Mouse (Mus musculus) midbrain, embryonic 11.5 days (tissue): ENCODE results near the gene Pabpn1. TPM values are rescaled to one million over a fixed set of nuclear protein-coding genes. Genes with fewer than 3 reads are reported as not detected.

ENCODE experiments used
- ATAC-seq: fragments of 200-750 bp; cut with Nextera tagmentation; 2 replicates; pipeline ENCODE4 v1.8.0; 2017; ENCODE audit warnings: moderate TSS enrichment, moderate library complexity; ENCODE audit not compliant: low FRiP score
- DNase-seq: peaks from one replicate; pipeline ENCODE4 v3.0.0; 2015; ENCODE audit warnings: low spot score; ENCODE audit errors: missing footprints
- H3K27ac ChIP-seq: fragments of 300-500 bp; sonication (generic); 2 replicates; pipeline ENCODE4 v1.5.1; 2014; ENCODE audit warnings: low read depth, low read length
- H3K27me3 ChIP-seq: fragments of 300-500 bp; sonication (generic); 2 replicates; pipeline ENCODE4 v1.6.1; 2014; ENCODE audit warnings: mild to moderate bottlenecking, low read length, moderate library complexity, mixed read lengths; ENCODE audit not compliant: control insufficient read depth, insufficient read depth
- H3K36me3 ChIP-seq: fragments of 300-500 bp; sonication (generic); 2 replicates; pipeline ENCODE4 v1.6.1; 2014; ENCODE audit warnings: mild to moderate bottlenecking, low read length, moderate library complexity, mixed read lengths; ENCODE audit not compliant: control insufficient read depth, insufficient read depth
- H3K4me1 ChIP-seq: fragments of 300-500 bp; sonication (generic); 2 replicates; pipeline ENCODE4 v1.6.1; 2014; ENCODE audit warnings: low read length; ENCODE audit not compliant: control insufficient read depth, insufficient read depth
- H3K4me2 ChIP-seq: fragments of 300-500 bp; sonication (generic); 2 replicates; pipeline ENCODE4 v1.6.1; 2014; ENCODE audit warnings: mild to moderate bottlenecking, moderate library complexity
- H3K4me3 ChIP-seq: fragments of 300-500 bp; sonication (generic); 2 replicates; pipeline ENCODE4 v1.5.1; 2014; ENCODE audit warnings: low read depth, low read length
- H3K9ac ChIP-seq: fragments of 300-500 bp; sonication (generic); 2 replicates; pipeline ENCODE4 v1.6.1; 2014; ENCODE audit warnings: low read length
- H3K9me3 ChIP-seq: fragments of 300-500 bp; sonication (generic); 2 replicates; pipeline ENCODE4 v1.6.1; 2016; ENCODE audit warnings: low read length; ENCODE audit not compliant: control insufficient read depth
- WGBS: fragments of 180-500 bp; shearing (Covaris S2); extraction: QIAGEN DNeasy Blood & Tissue Kit; methylation state at CpG from one replicate; pipeline ENCODE4 v1.1.7; 2014; 5-methylcytosine and 5-hydroxymethylcytosine counted together
- polyA plus RNA-seq: library from polyadenylated mRNA; unstranded; fragments of >200 nt; fragmentation: Nextera tagmentation; extraction: Ambion mirVana; gene quantifications from 2 replicates; pipeline ENCODE4 v1.2.1, GENCODE M21; 2014

Pabpn1 gene
- polyA plus RNA-seq, 1 experiment from 2014 or later, result 173 TPM

DNA sequence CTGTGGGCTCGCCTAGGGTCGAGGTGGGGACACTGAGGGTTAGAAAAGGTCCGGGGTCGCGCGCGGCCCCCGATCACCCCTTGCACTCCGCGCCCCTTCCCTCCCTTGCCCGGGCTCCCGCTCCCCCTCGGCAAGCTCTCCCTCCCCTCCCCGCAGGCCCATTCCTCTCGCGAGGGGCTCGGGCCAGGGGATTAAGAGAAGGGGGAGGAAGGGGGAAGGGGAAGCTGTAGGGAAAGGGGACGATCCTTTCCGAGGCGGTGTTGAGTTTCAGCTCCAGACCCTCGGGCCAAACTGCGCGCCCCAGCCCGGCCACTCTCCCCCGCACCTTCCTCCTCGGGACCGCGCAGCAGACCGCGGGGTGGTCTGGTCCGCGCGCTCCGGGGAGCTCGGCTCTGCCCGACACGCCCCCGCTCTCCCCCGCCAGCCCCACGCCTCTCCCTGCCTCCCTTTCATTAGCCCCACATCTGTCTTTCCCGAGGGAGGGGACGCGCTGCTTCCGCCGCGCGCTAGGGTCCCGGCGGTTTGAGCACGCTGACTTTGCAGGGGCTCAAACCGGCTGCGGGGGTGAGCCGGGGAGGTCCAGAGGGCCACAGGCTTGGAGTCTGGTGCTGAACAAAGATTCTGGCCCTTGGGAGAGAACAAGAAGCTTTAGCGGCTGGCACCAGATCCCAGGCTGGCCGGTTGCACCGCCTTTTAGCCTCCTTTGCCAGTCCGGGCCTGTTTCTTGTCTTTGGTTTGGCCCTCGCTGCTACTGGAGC lies 34.3 kb downstream of the Pabpn1 start:
- Histone ChIP-seq H3K27me3 (no peaks in the 10 kb centered on the region), H3K4me3 (peak overlapping the region; percentile 52), H3K9me3 (peaks cover under 1% of the 10 kb centered on the region; the same call in 1 of the 2 replicates), H3K4me1 (peaks cover 34% of the 10 kb centered on the region), H3K36me3 (no peaks in the 10 kb centered on the region; the same call in 1 of the 2 replicates), H3K4me2 (peak overlapping the region; percentile 95), H3K9ac (peak overlapping the region; percentile 97), H3K27ac (peak overlapping the region; percentile 98)
- ATAC-seq, result peak; percentile 85
- WGBS, result under 1% methylated on average over 41 of the region's 58 CpGs
- DNase-seq, result peak; percentile 98

DNA sequence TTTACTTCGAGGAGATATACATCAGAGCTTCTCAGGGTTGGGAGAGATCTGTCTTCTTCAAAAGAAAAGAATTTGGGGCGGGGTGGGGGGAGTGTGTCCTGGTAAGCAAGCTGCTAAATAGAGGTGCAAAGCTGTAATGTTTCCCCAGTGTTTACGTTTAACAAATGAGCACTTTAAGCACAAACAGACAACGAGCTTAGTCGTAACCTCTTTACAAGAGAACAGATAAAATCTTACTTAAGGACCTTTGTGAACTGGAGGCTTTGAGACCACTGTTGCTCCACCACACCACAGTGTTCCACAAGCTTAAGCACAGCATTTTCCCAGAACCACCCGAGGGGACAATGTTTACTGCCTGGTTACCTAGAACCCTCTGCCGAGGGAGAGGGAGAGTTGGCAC lies 35.0 kb downstream of the Pabpn1 start:
- Histone ChIP-seq H3K4me2 (peak overlapping the region; percentile 95), H3K9me3 (no peaks in the 10 kb centered on the region), H3K4me1 (peaks cover 34% of the 10 kb centered on the region), H3K36me3 (no peaks in the 10 kb centered on the region), H3K27ac (peak overlapping the region; percentile 98), H3K4me3 (peak overlapping the region; percentile 52), H3K27me3 (no peaks in the 10 kb centered on the region), H3K9ac (peak overlapping the region; percentile 97)
- DNase-seq (peak; percentile 91), ATAC-seq (no peak)
- WGBS, result 11% methylated on average over 7 of the region's 7 CpGs

GRCm38 (mm10) chr14:54929801-54930200 lies 37.5 kb downstream of the Pabpn1 start:
- WGBS, result 85% methylated on average over 5 of the region's 5 CpGs

GRCm38 (mm10) chr14:54930431-54930830 lies 38.1 kb downstream of the Pabpn1 start:
- no peak for DNase-seq
- no peak overlapping the region for H3K4me2 ChIP-seq
- H3K4me3 ChIP-seq, result no peak overlapping the region
- H3K9me3 ChIP-seq, result no peaks in the 10 kb centered on the region
- H3K9ac ChIP-seq, result no peak overlapping the region
- no peak for ATAC-seq
- WGBS, result 8% methylated on average over 2 of the region's 2 CpGs
- no peaks in the 10 kb centered on the region for H3K27me3 ChIP-seq
- no peaks in the 10 kb centered on the region for H3K36me3 ChIP-seq
- peaks cover 16% of the 10 kb centered on the region for H3K4me1 ChIP-seq
- no peak overlapping the region for H3K27ac ChIP-seq

More at GRCm38 (mm10) chr14:54929801-54930200, 37.5 kb downstream of the Pabpn1 start:
- no peak overlapping the region for H3K27ac ChIP-seq
- no peak overlapping the region for H3K9ac ChIP-seq
- H3K4me3 ChIP-seq, result no peak overlapping the region
- no peaks in the 10 kb centered on the region for H3K27me3 ChIP-seq
- DNase-seq, result no peak
- no peaks in the 10 kb centered on the region for H3K9me3 ChIP-seq
- ATAC-seq, result no peak
- no peaks in the 10 kb centered on the region for H3K36me3 ChIP-seq
- H3K4me2 ChIP-seq, result no peak overlapping the region
- H3K4me1 ChIP-seq, result peaks cover 22% of the 10 kb centered on the region

GRCm38 (mm10) chr14:54932645-54933150 lies 40.4 kb downstream of the Pabpn1 start, which contains the start of gene Il25:
Il25 (plus strand) TSS chr14:54932695.
- no peak for ATAC-seq
- no peak within 1 kb of the TSS for H3K4me2 ChIP-seq
- no peaks in the 10 kb centered on the region for H3K36me3 ChIP-seq
- H3K27ac ChIP-seq, result no peak within 1 kb of the TSS
- no peak within 1 kb of the TSS for H3K4me3 ChIP-seq
- 40% methylated on average over 6 of the region's 6 CpGs for WGBS
- no peaks in the 10 kb centered on the region for H3K27me3 ChIP-seq
- H3K9ac ChIP-seq, result no peak within 1 kb of the TSS
- H3K4me1 ChIP-seq, result peaks cover under 1% of the 10 kb centered on the region; the same call in 1 of the 2 replicates
- no peak for DNase-seq
- no peaks in the 10 kb centered on the region for H3K9me3 ChIP-seq

DNA sequence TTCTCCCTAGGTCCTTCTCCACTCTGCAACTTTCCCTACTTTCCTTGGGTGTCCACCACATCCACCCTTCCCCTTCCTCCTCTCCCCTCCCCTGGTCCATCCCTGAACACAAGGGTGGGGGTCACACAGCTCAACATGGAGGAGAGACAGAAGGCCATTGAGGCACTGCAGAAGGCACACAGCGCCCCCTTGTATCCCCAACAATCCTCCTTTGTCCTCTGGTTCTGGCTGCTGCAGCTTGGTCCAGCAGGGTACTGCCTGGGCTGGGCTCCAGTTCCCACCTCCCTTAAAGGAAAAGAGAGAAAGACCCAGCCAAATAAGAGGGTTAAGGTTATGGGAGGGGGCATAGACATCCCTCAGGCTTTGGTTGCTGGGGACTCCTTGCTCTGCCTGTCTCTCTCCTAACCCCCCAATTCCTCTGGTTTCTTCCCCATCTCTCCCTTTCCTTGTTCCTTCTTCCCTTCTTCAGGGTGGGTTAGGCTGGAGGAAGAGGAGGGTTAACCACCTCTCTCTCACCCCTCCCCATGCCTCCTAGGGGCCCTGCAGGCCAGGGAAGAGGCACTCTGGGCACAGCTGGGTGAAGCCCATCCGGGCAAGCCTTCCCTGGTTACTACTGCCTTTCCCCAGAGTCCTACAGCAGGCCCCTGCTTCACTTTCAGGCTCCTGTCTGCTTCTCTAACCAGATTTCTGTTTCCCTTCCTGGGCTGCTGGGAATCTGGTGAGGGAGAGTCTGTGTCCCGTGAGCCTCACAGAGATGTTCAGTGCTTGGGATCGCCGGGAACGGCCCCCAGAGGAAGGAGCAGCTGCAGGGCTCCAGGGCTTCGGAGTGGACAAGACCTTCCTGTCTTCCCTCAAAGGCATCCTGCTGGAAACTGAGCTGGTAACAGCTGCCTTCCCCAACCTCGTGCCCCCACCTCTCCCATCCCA lies 43.9 kb downstream of the Pabpn1 start, which contains the start of gene Cmtm5:
TSS of gene Cmtm5 (plus strand) at position 358 of the 927 bp plus-strand sequence.
- H3K27ac ChIP-seq, result no peak within 1 kb of the TSS
- no peak within 1 kb of the TSS for H3K4me3 ChIP-seq
- ATAC-seq (0 out of 2 replicates have a peak, but pooled peaks have one; percentile 7), DNase-seq (no peak)
- WGBS, result 50% methylated on average over 8 of the region's 8 CpGs
- H3K4me2 ChIP-seq, result no peak within 1 kb of the TSS
- no peaks in the 10 kb centered on the region for H3K27me3 ChIP-seq
- H3K9me3 ChIP-seq, result no peaks in the 10 kb centered on the region
- no peaks in the 10 kb centered on the region; the same call in 1 of the 2 replicates for H3K4me1 ChIP-seq
- 0 out of 2 replicates have a peak within 1 kb of the TSS, but pooled peaks have one; percentile 34 for H3K9ac ChIP-seq
- H3K36me3 ChIP-seq, result no peaks in the 10 kb centered on the region

- Histone ChIP-seq H3K27me3 (no peaks in the 10 kb centered on the region), H3K4me2 (no peak overlapping the region), H3K27ac (no peak overlapping the region), H3K9me3 (no peaks in the 10 kb centered on the region), H3K4me1 (no peaks in the 10 kb centered on the region; the same call in 1 of the 2 replicates), H3K9ac (0 out of 2 replicates have a peak overlapping the region, but pooled peaks have one; percentile 34), H3K36me3 (no peaks in the 10 kb centered on the region), H3K4me3 (no peak overlapping the region)
- DNase-seq (no peak), ATAC-seq (no peak)
- WGBS, result 64% methylated on average over 6 of the region's 6 CpGs
Measured at GRCm38 (mm10) chr14:54936831-54937160, 44.5 kb downstream of the Pabpn1 start.

DNA sequence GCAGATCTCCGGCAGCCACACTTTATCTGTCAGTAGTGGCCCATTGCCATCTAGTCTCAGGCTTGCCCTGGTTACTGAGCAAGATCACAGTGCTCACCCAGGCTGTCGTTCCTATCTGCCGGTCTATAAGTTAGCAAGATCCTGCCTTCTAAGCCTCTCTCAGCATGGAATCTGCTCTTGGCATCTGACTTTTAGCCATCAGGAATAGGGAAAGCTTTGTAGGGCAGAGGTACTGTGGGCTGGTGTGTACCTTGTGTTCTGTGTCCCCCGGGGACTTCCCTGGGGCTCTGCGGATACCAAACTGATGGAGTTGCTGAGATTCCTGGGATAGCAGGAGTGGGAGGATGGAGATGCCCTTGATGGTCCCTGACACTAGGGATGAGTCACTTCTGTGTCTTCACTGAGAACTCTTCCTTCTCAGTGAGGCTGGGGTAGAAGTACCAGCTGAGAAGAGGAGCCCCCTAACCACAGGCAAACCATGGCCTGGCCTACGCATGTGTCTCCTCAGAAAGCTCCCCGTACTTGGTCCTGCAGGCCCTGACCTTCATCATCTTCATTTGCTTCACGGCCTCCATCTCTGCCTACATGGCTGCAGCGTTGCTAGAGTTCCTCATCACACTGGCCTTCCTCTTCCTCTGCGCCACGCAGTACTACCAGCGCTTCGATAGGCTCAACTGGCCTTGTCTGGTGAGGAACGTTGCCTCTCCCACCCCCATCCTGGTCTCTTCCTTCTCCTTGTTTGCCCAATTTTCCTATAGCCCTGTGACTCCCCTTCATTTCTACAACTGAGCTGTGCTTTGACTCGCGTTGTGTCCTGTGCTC lies 45.3 kb downstream of the Pabpn1 start:
- no peak for ATAC-seq
- Histone ChIP-seq H3K27me3 (no peaks in the 10 kb centered on the region), H3K4me2 (no peak overlapping the region), H3K36me3 (no peaks in the 10 kb centered on the region), H3K9me3 (no peaks in the 10 kb centered on the region), H3K27ac (no peak overlapping the region), H3K9ac (no peak overlapping the region), H3K4me1 (no peaks in the 10 kb centered on the region; the same call in 1 of the 2 replicates), H3K4me3 (no peak overlapping the region)
- no peak for DNase-seq
- WGBS, result 90% methylated on average over 16 of the region's 16 CpGs
